Mouse (Mus musculus): ENCODE results near the gene Xrcc5. TPM values are rescaled to one million over a fixed set of nuclear protein-coding genes. Genes with fewer than 3 reads are reported as not detected.

Xrcc5 gene
- polyA plus RNA-seq (2016; fragmentation: Nextera tagmentation; extraction: Ambion mirVana): 66.1 and 68.2 TPM in 2 replicates

GRCm38 (mm10) chr1:72307317-72307798 is at the start of gene Xrcc5:
Gene Xrcc5 (plus strand): TSS chr1:72307421.
- Histone ChIP-seq H3K9ac (replicated peaks) (peak within 1 kb of the TSS; percentile 68), H3K4me2 (peak within 1 kb of the TSS; percentile 57), H3K4me1 (replicated peaks) (peaks cover 27% of the 10 kb centered on the region), H3K9me3 (no peaks in the 10 kb centered on the region), H3K4me3 (replicated peaks) (peak within 1 kb of the TSS; percentile 55), H3K27ac (peak within 1 kb of the TSS; percentile 93), H3K27me3 (no peaks in the 10 kb centered on the region), H3K36me3 (peaks cover 16% of the 10 kb centered on the region)
- WGBS: under 1% methylated on average over 21 of the region's 21 CpGs
- peak; percentile 94 for ATAC-seq (ENCODE audit: insufficient number of reproducible peaks, insufficient read depth, low FRiP score, low TSS enrichment, low read depth)

- Histone ChIP-seq H3K27me3 (no peaks in the 10 kb centered on the region), H3K36me3 (peaks cover 49% of the 10 kb centered on the region), H3K27ac (no peak overlapping the region), H3K4me1 (replicated peaks) (no peaks in the 10 kb centered on the region), H3K4me2 (no peak overlapping the region), H3K4me3 (replicated peaks) (no peak overlapping the region), H3K9ac (replicated peaks) (no peak overlapping the region), H3K9me3 (no peaks in the 10 kb centered on the region)
- WGBS: 98% methylated on average over 3 of the region's 3 CpGs
- no peak for ATAC-seq (ENCODE audit: insufficient number of reproducible peaks, insufficient read depth, low FRiP score, low TSS enrichment, low read depth)
Measured at GRCm38 (mm10) chr1:72263099-72263498, 44.1 kb upstream of the Xrcc5 start.

GRCm38 (mm10) chr1:72278085-72278484 is 29.1 kb upstream of the Xrcc5 start:
- Histone ChIP-seq H3K27ac (no peak overlapping the region), H3K36me3 (peaks cover 35% of the 10 kb centered on the region), H3K9me3 (no peaks in the 10 kb centered on the region), H3K4me2 (no peak overlapping the region), H3K4me1 (replicated peaks) (no peaks in the 10 kb centered on the region), H3K27me3 (no peaks in the 10 kb centered on the region), H3K9ac (replicated peaks) (no peak overlapping the region), H3K4me3 (replicated peaks) (no peak overlapping the region)
- no peak for ATAC-seq (ENCODE audit: insufficient number of reproducible peaks, insufficient read depth, low FRiP score, low TSS enrichment, low read depth)
- WGBS: 92% methylated on average over 3 of the region's 3 CpGs

DNA sequence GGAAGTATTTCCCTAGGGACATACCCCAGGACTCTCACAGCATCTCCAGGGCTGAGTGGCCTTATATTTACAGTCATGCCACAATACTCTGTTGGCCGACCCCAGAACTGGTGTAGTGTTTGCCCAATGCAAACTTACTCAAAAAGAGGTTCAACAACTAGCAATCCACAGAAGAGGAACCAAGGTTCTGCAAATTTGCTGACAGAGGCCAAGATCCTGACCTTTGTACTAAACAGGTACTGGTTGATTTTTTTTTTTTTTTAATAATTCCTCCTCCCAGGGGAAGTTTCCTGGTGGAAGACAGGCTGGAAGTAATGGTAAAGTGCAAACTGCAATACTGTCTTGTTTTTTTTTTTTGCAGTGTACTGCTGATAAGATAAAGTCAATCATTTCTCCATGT is 24.6 kb upstream of the Xrcc5 start:
- H3K27ac ChIP-seq: no peak overlapping the region
- WGBS: 76% methylated on average over 1 of the region's 1 CpGs
- no peaks in the 10 kb centered on the region for H3K9me3 ChIP-seq
- 0 out of 2 replicates have a peak, but pooled peaks cover 3% of the 10 kb centered on the region for H3K27me3 ChIP-seq
- H3K9ac ChIP-seq (replicated peaks): no peak overlapping the region
- no peak overlapping the region for H3K4me2 ChIP-seq
- 0 out of 2 replicates have a peak, but pooled peaks cover 10% of the 10 kb centered on the region for H3K4me1 ChIP-seq (replicated peaks)
- no peak overlapping the region for H3K4me3 ChIP-seq (replicated peaks)
- H3K36me3 ChIP-seq: no peaks in the 10 kb centered on the region
- no peak for ATAC-seq (ENCODE audit: insufficient number of reproducible peaks, insufficient read depth, low FRiP score, low TSS enrichment, low read depth)

GRCm38 (mm10) chr1:72283992-72284485 is 23.2 kb upstream of the Xrcc5 start, which contains the start of the genes Pecr and Tmem169:
Gene Pecr (minus strand): TSS chr1:72284314.
Gene Tmem169 (plus strand): TSS chr1:72284369.
- peak within 1 kb of the TSS; percentile 82 for H3K4me2 ChIP-seq
- under 1% methylated on average over 30 of the region's 30 CpGs for WGBS
- H3K4me1 ChIP-seq (replicated peaks): 0 out of 2 replicates have a peak, but pooled peaks cover 10% of the 10 kb centered on the region
- H3K9ac ChIP-seq (replicated peaks): peak within 1 kb of the TSS; percentile 67
- no peaks in the 10 kb centered on the region for H3K36me3 ChIP-seq
- peak; percentile 99 for ATAC-seq (ENCODE audit: insufficient number of reproducible peaks, insufficient read depth, low FRiP score, low TSS enrichment, low read depth)
- H3K4me3 ChIP-seq (replicated peaks): peak within 1 kb of the TSS; percentile 59
- H3K27ac ChIP-seq: peak within 1 kb of the TSS; percentile 79
- 0 out of 2 replicates have a peak, but pooled peaks cover 3% of the 10 kb centered on the region for H3K27me3 ChIP-seq
- no peaks in the 10 kb centered on the region for H3K9me3 ChIP-seq

DNA sequence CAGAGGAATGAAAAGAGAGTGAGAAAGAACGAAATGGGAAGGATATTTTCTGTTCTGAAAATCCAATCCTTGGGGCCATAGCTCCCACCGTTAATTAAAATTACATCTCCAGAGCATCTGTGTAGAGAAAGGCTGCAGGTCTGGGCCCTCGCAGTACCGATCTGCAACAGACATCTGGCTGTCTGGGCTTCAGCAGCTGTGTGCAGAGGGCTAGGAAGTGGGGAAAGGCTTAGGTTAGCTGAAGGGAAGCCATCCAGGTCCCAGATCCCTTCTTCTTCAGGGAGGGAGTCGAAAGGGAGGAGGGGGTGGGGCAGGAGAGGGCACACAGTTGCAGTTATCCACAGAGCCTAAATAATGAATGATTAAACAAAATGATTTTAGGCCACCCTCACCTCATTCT is 22.7 kb upstream of the Xrcc5 start:
- WGBS: 4% methylated on average over 5 of the region's 5 CpGs
- Histone ChIP-seq H3K36me3 (no peaks in the 10 kb centered on the region), H3K27ac (peak overlapping the region; percentile 41; the same call in 1 of the 2 replicates), H3K4me1 (replicated peaks) (0 out of 2 replicates have a peak, but pooled peaks cover 10% of the 10 kb centered on the region), H3K27me3 (0 out of 2 replicates have a peak, but pooled peaks cover 3% of the 10 kb centered on the region), H3K9ac (replicated peaks) (peak overlapping the region; percentile 67), H3K4me3 (replicated peaks) (peak overlapping the region; percentile 59), H3K9me3 (no peaks in the 10 kb centered on the region), H3K4me2 (peak overlapping the region; percentile 82)
- peak; percentile 60; the same call in 1 of the 2 replicates for ATAC-seq (ENCODE audit: insufficient number of reproducible peaks, insufficient read depth, low FRiP score, low TSS enrichment, low read depth)

DNA sequence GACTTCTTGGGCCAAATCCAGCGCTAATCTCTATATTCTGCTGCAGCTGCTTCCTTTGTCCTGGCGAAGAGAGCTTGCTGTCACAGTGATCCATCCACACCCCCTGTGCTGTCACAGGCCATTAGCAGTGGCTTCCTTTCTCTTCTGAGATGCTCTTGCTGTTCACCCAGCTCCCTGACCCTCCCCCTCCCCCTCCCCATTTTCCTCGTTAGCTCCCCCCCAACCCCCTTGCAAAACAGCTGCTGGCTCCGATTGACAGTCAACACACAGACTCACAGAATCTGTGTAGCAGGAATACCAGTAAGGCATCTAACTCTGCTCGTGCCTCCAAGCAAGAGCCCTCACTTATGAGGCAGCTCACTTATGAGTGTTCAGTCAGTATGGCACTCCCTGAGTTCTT is 20.3 kb upstream of the Xrcc5 start:
- no peak overlapping the region for H3K4me3 ChIP-seq (replicated peaks)
- 40% methylated on average over 5 of the region's 5 CpGs for WGBS

GRCm38 (mm10) chr1:72287893-72288292 is 19.3 kb upstream of the Xrcc5 start:
- Histone ChIP-seq H3K36me3 (no peaks in the 10 kb centered on the region), H3K9me3 (no peaks in the 10 kb centered on the region), H3K4me3 (replicated peaks) (no peak overlapping the region), H3K9ac (replicated peaks) (no peak overlapping the region), H3K4me2 (no peak overlapping the region), H3K4me1 (replicated peaks) (0 out of 2 replicates have a peak, but pooled peaks cover 10% of the 10 kb centered on the region), H3K27me3 (0 out of 2 replicates have a peak, but pooled peaks cover 3% of the 10 kb centered on the region), H3K27ac (no peak overlapping the region)
- no peak for ATAC-seq (ENCODE audit: insufficient number of reproducible peaks, insufficient read depth, low FRiP score, low TSS enrichment, low read depth)
- WGBS: 88% methylated on average over 4 of the region's 4 CpGs

More for the DNA sequence above, 20.3 kb upstream of the Xrcc5 start:
- Histone ChIP-seq H3K36me3 (no peaks in the 10 kb centered on the region), H3K4me2 (no peak overlapping the region), H3K27ac (0 out of 2 replicates have a peak overlapping the region, but pooled peaks have one; percentile 17), H3K27me3 (0 out of 2 replicates have a peak, but pooled peaks cover 3% of the 10 kb centered on the region), H3K4me1 (replicated peaks) (0 out of 2 replicates have a peak, but pooled peaks cover 10% of the 10 kb centered on the region), H3K9ac (replicated peaks) (no peak overlapping the region), H3K9me3 (no peaks in the 10 kb centered on the region)
- no peak for ATAC-seq (ENCODE audit: insufficient number of reproducible peaks, insufficient read depth, low FRiP score, low TSS enrichment, low read depth)

GRCm38 (mm10) chr1:72288527-72289150 is 18.6 kb upstream of the Xrcc5 start:
- Histone ChIP-seq H3K4me3 (replicated peaks) (no peak overlapping the region), H3K4me1 (replicated peaks) (0 out of 2 replicates have a peak, but pooled peaks cover 10% of the 10 kb centered on the region), H3K27me3 (0 out of 2 replicates have a peak, but pooled peaks cover 3% of the 10 kb centered on the region), H3K27ac (no peak overlapping the region), H3K9ac (replicated peaks) (no peak overlapping the region), H3K4me2 (no peak overlapping the region), H3K36me3 (no peaks in the 10 kb centered on the region), H3K9me3 (no peaks in the 10 kb centered on the region)
- ATAC-seq (ENCODE audit: insufficient number of reproducible peaks, insufficient read depth, low FRiP score, low TSS enrichment, low read depth): no peak
- WGBS: 81% methylated on average over 4 of the region's 4 CpGs

DNA sequence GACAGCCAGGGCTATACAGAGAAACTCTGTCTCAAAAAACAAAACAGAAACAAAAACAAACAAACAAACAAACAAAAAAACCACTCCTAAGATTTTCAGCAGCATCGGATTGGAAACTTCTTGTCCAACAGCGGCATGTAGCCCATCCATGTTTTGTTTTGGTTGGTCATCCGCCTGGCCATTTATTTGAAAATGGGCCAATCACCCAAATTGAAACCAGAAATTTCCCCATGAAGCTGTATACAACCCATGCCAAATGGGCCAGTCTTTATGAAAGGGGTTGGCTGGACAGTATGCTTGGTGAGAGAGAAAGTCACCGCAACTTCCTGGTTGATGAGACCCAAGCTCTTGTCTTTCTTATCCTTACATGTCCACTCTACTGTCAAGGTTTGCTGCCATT is 16.3 kb upstream of the Xrcc5 start:
- ATAC-seq (ENCODE audit: insufficient number of reproducible peaks, insufficient read depth, low FRiP score, low TSS enrichment, low read depth): no peak

GRCm38 (mm10) chr1:72291421-72291820 is 15.8 kb upstream of the Xrcc5 start:
- H3K36me3 ChIP-seq: no peaks in the 10 kb centered on the region
- ATAC-seq (ENCODE audit: insufficient number of reproducible peaks, insufficient read depth, low FRiP score, low TSS enrichment, low read depth): no peak
- no peak overlapping the region for H3K4me2 ChIP-seq
- no peak overlapping the region for H3K4me3 ChIP-seq (replicated peaks)
- H3K9me3 ChIP-seq: no peaks in the 10 kb centered on the region
- H3K27me3 ChIP-seq: no peaks in the 10 kb centered on the region
- 0 out of 2 replicates have a peak, but pooled peaks cover 5% of the 10 kb centered on the region for H3K4me1 ChIP-seq (replicated peaks)
- H3K9ac ChIP-seq (replicated peaks): no peak overlapping the region
- no peak overlapping the region for H3K27ac ChIP-seq
- WGBS: 92% methylated on average over 4 of the region's 4 CpGs

More for the DNA sequence above, 16.3 kb upstream of the Xrcc5 start:
- H3K4me1 ChIP-seq (replicated peaks): 0 out of 2 replicates have a peak, but pooled peaks cover 5% of the 10 kb centered on the region
- H3K9ac ChIP-seq (replicated peaks): no peak overlapping the region
- H3K36me3 ChIP-seq: no peaks in the 10 kb centered on the region
- H3K9me3 ChIP-seq: no peaks in the 10 kb centered on the region
- H3K27ac ChIP-seq: no peak overlapping the region
- 97% methylated on average over 4 of the region's 4 CpGs for WGBS
- H3K4me3 ChIP-seq (replicated peaks): no peak overlapping the region
- no peak overlapping the region for H3K4me2 ChIP-seq
- no peaks in the 10 kb centered on the region for H3K27me3 ChIP-seq
